Mouse (Mus musculus) right cerebral cortex, postnatal 10 days (tissue): ENCODE measurements at regions not wholly inside any gene's neighbourhood (a gene's known extent, or its start where the extent isn't known, plus 50 kb on each side); places are given as distances from the start of the nearest gene placed in this dataset.

Experiments
- DNase-seq, 2 experiments: peaks; one replicate each; pipeline ENCODE4 v3.0.0; 2021; ENCODE audit warnings: low spot score in 2 of 2

GRCm38 (mm10) chr6:93488441-93488955 lies 545.2 kb upstream of the Adamts9 start:
- DNase-seq = peak; percentile 27 to 45

GRCm38 (mm10) chr6:93478521-93478920 lies 535.2 kb upstream of the Adamts9 start:
- no peak for DNase-seq

- no peak for DNase-seq
Measured at GRCm38 (mm10) chr6:93474981-93475380, 531.7 kb upstream of the Adamts9 start.

GRCm38 (mm10) chr6:93467867-93468266 lies 524.6 kb upstream of the Adamts9 start:
- no peak for DNase-seq

GRCm38 (mm10) chr6:93462861-93463260 lies 519.6 kb upstream of the Adamts9 start:
- DNase-seq = no peak

- no peak for DNase-seq
Measured at GRCm38 (mm10) chr6:93461374-93461773, 518.1 kb upstream of the Adamts9 start.

- no peak for DNase-seq
Measured at GRCm38 (mm10) chr6:93457613-93458012, 514.3 kb upstream of the Adamts9 start.

- DNase-seq = no peak
Measured at GRCm38 (mm10) chr6:93456383-93457033, 513.2 kb upstream of the Adamts9 start.

GRCm38 (mm10) chr6:93445568-93445967 lies 502.3 kb upstream of the Adamts9 start:
- no peak for DNase-seq

GRCm38 (mm10) chr6:93445124-93445523 lies 501.8 kb upstream of the Adamts9 start:
- no peak for DNase-seq

GRCm38 (mm10) chr6:93443766-93444557 lies 500.7 kb upstream of the Adamts9 start:
- DNase-seq = no peak

- DNase-seq = no peak
Measured at GRCm38 (mm10) chr6:93433446-93433845, 490.2 kb upstream of the Adamts9 start.

- DNase-seq = no peak
Measured at GRCm38 (mm10) chr6:93426141-93426540, 482.8 kb upstream of the Adamts9 start.

- DNase-seq = no peak
Measured at GRCm38 (mm10) chr6:93422906-93423305, 479.6 kb upstream of the Adamts9 start.

- no peak for DNase-seq
Measured at GRCm38 (mm10) chr6:93422253-93422652, 479.0 kb upstream of the Adamts9 start.

- no peak for DNase-seq
Measured at GRCm38 (mm10) chr6:93417625-93418024, 474.3 kb upstream of the Adamts9 start.

- no peak for DNase-seq
Measured at GRCm38 (mm10) chr6:93416006-93416405, 472.7 kb upstream of the Adamts9 start.

- DNase-seq = no peak
Measured at GRCm38 (mm10) chr6:93411077-93411452, 467.8 kb upstream of the Adamts9 start.

- DNase-seq = no peak
Measured at GRCm38 (mm10) chr6:93410416-93411076, 467.3 kb upstream of the Adamts9 start.

GRCm38 (mm10) chr6:93398551-93398950 lies 455.3 kb upstream of the Adamts9 start:
- DNase-seq = no peak

GRCm38 (mm10) chr6:93397074-93397473 lies 453.8 kb upstream of the Adamts9 start:
- DNase-seq = no peak

GRCm38 (mm10) chr6:93395952-93396351 lies 452.7 kb upstream of the Adamts9 start:
- DNase-seq = no peak

- DNase-seq = peak; percentile 70 to 71
Measured at GRCm38 (mm10) chr6:93395296-93395695, 452.0 kb upstream of the Adamts9 start.
